Mouse (Mus musculus) sigmoid colon, adult 10 weeks (tissue): ENCODE data around the gene Tspan18. TPM values are rescaled to one million over a fixed set of nuclear protein-coding genes. Genes with fewer than 3 reads are reported as not detected.

Experiments used
- polyA plus RNA-seq: library from polyadenylated mRNA; stranded (reverse); fragments of 350-450 nt; fragmentation: Illumina TruSeq; extraction: RNeasy Lipid Tissue Mini Kit (QIAGEN cat#74804); gene quantifications from one replicate; pipeline ENCODE4 v1.2.3, GENCODE M21; 2014; ENCODE audit warnings: low read depth, low replicate concordance

The Tspan18 gene
- 1.3 TPM for polyA plus RNA-seq

GRCm38 (mm10) chr2:93333817-93334731 is at the start of gene Tspan18:
Gene Tspan18, minus strand, starts transcription at chr2:93334505.

GRCm38 (mm10) chr2:93187323-93187996 is 146.8 kb downstream of the Tspan18 start, which contains the start of gene Trp53i11:
Gene Trp53i11, plus strand, starts transcription at chr2:93187548.

Other genes with a start within 250 kb of the Tspan18 start
- gene Trp53i11, start 147.0 kb downstream of the Tspan18 start, polyA plus RNA-seq = 6.1 TPM
- gene Cd82, start 128.6 kb upstream of the Tspan18 start, polyA plus RNA-seq = 22.1 TPM
- not detected for gene Gm10803, start 226.1 kb upstream of the Tspan18 start, polyA plus RNA-seq